Mouse (Mus musculus): ENCODE measurements around the gene Adam19. TPM values are rescaled to one million over a fixed set of nuclear protein-coding genes. Genes with fewer than 3 reads are reported as not detected.

The Adam19 gene
- polyA plus RNA-seq, 1 experiment from 2014 or later: 18.5 TPM

GRCm38 (mm10) chr11:46126317-46126716 lies 70.5 kb downstream of the Adam19 start:
- 90% methylated on average over 7 of the region's 7 CpGs for WGBS
- no peak for ATAC-seq (ENCODE audit: insufficient number of reproducible peaks, insufficient read depth, low FRiP score, low TSS enrichment)
- H3K4me2 ChIP-seq (replicated peaks): no peak overlapping the region
- peaks cover 28% of the 10 kb centered on the region for H3K36me3 ChIP-seq
- no peak overlapping the region for H3K27ac ChIP-seq
- no peak overlapping the region for H3K4me3 ChIP-seq
- H3K9ac ChIP-seq: no peak overlapping the region
- no peaks in the 10 kb centered on the region for H3K27me3 ChIP-seq
- H3K9me3 ChIP-seq: no peaks in the 10 kb centered on the region
- no peaks in the 10 kb centered on the region for H3K4me1 ChIP-seq

GRCm38 (mm10) chr11:46126827-46127410 lies 71.1 kb downstream of the Adam19 start:
- no peaks in the 10 kb centered on the region for H3K9me3 ChIP-seq
- no peaks in the 10 kb centered on the region for H3K4me1 ChIP-seq
- no peak for ATAC-seq (ENCODE audit: insufficient number of reproducible peaks, insufficient read depth, low FRiP score, low TSS enrichment)
- no peak overlapping the region for H3K27ac ChIP-seq
- no peak overlapping the region for H3K9ac ChIP-seq
- 92% methylated on average over 11 of the region's 11 CpGs for WGBS
- peaks cover 22% of the 10 kb centered on the region for H3K36me3 ChIP-seq
- no peak overlapping the region for H3K4me3 ChIP-seq
- H3K27me3 ChIP-seq: no peaks in the 10 kb centered on the region
- no peak overlapping the region for H3K4me2 ChIP-seq (replicated peaks)

- Histone ChIP-seq H3K4me3 (no peak overlapping the region), H3K4me1 (no peaks in the 10 kb centered on the region), H3K27me3 (no peaks in the 10 kb centered on the region), H3K4me2 (replicated peaks) (no peak overlapping the region), H3K36me3 (peaks cover 21% of the 10 kb centered on the region), H3K9ac (no peak overlapping the region), H3K27ac (no peak overlapping the region), H3K9me3 (no peaks in the 10 kb centered on the region)
- 79% methylated on average over 15 of the region's 15 CpGs for WGBS
- no peak for ATAC-seq (ENCODE audit: insufficient number of reproducible peaks, insufficient read depth, low FRiP score, low TSS enrichment)
Measured at GRCm38 (mm10) chr11:46127621-46128547, 72.1 kb downstream of the Adam19 start.

GRCm38 (mm10) chr11:46128548-46128945 lies 72.8 kb downstream of the Adam19 start:
- Histone ChIP-seq H3K36me3 (peaks cover 21% of the 10 kb centered on the region), H3K9ac (no peak overlapping the region), H3K27ac (no peak overlapping the region), H3K4me3 (no peak overlapping the region), H3K9me3 (no peaks in the 10 kb centered on the region), H3K4me2 (replicated peaks) (no peak overlapping the region), H3K27me3 (no peaks in the 10 kb centered on the region), H3K4me1 (no peaks in the 10 kb centered on the region)
- 66% methylated on average over 9 of the region's 9 CpGs for WGBS
- ATAC-seq (ENCODE audit: insufficient number of reproducible peaks, insufficient read depth, low FRiP score, low TSS enrichment): no peak

GRCm38 (mm10) chr11:46131022-46131986 lies 75.5 kb downstream of the Adam19 start:
- WGBS: 95% methylated on average over 17 of the region's 17 CpGs
- Histone ChIP-seq H3K4me1 (no peaks in the 10 kb centered on the region), H3K4me2 (replicated peaks) (no peak overlapping the region), H3K27me3 (no peaks in the 10 kb centered on the region), H3K27ac (no peak overlapping the region), H3K9ac (no peak overlapping the region), H3K4me3 (no peak overlapping the region), H3K36me3 (peaks cover 26% of the 10 kb centered on the region), H3K9me3 (no peaks in the 10 kb centered on the region)
- no peak for ATAC-seq (ENCODE audit: insufficient number of reproducible peaks, insufficient read depth, low FRiP score, low TSS enrichment)

- Histone ChIP-seq H3K27ac (no peak overlapping the region), H3K4me2 (replicated peaks) (no peak overlapping the region), H3K9me3 (no peaks in the 10 kb centered on the region), H3K4me3 (no peak overlapping the region), H3K9ac (no peak overlapping the region), H3K27me3 (no peaks in the 10 kb centered on the region), H3K4me1 (no peaks in the 10 kb centered on the region), H3K36me3 (peaks cover 43% of the 10 kb centered on the region)
- 82% methylated on average over 2 of the region's 2 CpGs for WGBS
- ATAC-seq (ENCODE audit: insufficient number of reproducible peaks, insufficient read depth, low FRiP score, low TSS enrichment): no peak
Measured at GRCm38 (mm10) chr11:46134899-46135298, 79.1 kb downstream of the Adam19 start.

GRCm38 (mm10) chr11:46143342-46143741 lies 87.5 kb downstream of the Adam19 start:
- Histone ChIP-seq H3K9me3 (no peaks in the 10 kb centered on the region), H3K4me1 (no peaks in the 10 kb centered on the region), H3K4me2 (replicated peaks) (no peak overlapping the region), H3K9ac (no peak overlapping the region), H3K4me3 (no peak overlapping the region), H3K27me3 (no peaks in the 10 kb centered on the region), H3K27ac (no peak overlapping the region), H3K36me3 (peaks cover 62% of the 10 kb centered on the region)
- WGBS: 92% methylated on average over 6 of the region's 6 CpGs
- no peak for ATAC-seq (ENCODE audit: insufficient number of reproducible peaks, insufficient read depth, low FRiP score, low TSS enrichment)

GRCm38 (mm10) chr11:46145163-46145875 lies 89.5 kb downstream of the Adam19 start:
- Histone ChIP-seq H3K27ac (no peak overlapping the region), H3K4me2 (replicated peaks) (no peak overlapping the region), H3K36me3 (peaks cover 44% of the 10 kb centered on the region), H3K9ac (no peak overlapping the region), H3K4me3 (no peak overlapping the region), H3K4me1 (no peaks in the 10 kb centered on the region), H3K9me3 (no peaks in the 10 kb centered on the region), H3K27me3 (no peaks in the 10 kb centered on the region)
- WGBS: 88% methylated on average over 11 of the region's 11 CpGs
- ATAC-seq (ENCODE audit: insufficient number of reproducible peaks, insufficient read depth, low FRiP score, low TSS enrichment): no peak

- Histone ChIP-seq H3K4me2 (replicated peaks) (no peak overlapping the region), H3K27me3 (no peaks in the 10 kb centered on the region), H3K9me3 (no peaks in the 10 kb centered on the region), H3K4me1 (no peaks in the 10 kb centered on the region), H3K4me3 (no peak overlapping the region), H3K27ac (no peak overlapping the region), H3K9ac (no peak overlapping the region), H3K36me3 (peaks cover 31% of the 10 kb centered on the region)
- WGBS: 93% methylated on average over 5 of the region's 5 CpGs
- no peak for ATAC-seq (ENCODE audit: insufficient number of reproducible peaks, insufficient read depth, low FRiP score, low TSS enrichment)
Measured at GRCm38 (mm10) chr11:46146619-46147018, 90.8 kb downstream of the Adam19 start.

GRCm38 (mm10) chr11:46156945-46157344 lies 101.2 kb downstream of the Adam19 start:
- 89% methylated on average over 8 of the region's 8 CpGs for WGBS
- ATAC-seq (ENCODE audit: insufficient number of reproducible peaks, insufficient read depth, low FRiP score, low TSS enrichment): no peak
- Histone ChIP-seq H3K9me3 (no peaks in the 10 kb centered on the region), H3K4me2 (replicated peaks) (no peak overlapping the region), H3K36me3 (no peaks in the 10 kb centered on the region), H3K4me1 (no peaks in the 10 kb centered on the region), H3K9ac (no peak overlapping the region), H3K27me3 (no peaks in the 10 kb centered on the region), H3K4me3 (no peak overlapping the region), H3K27ac (no peak overlapping the region)

GRCm38 (mm10) chr11:46157462-46157861 lies 101.7 kb downstream of the Adam19 start:
- no peak for ATAC-seq (ENCODE audit: insufficient number of reproducible peaks, insufficient read depth, low FRiP score, low TSS enrichment)
- Histone ChIP-seq H3K9me3 (no peaks in the 10 kb centered on the region), H3K4me2 (replicated peaks) (no peak overlapping the region), H3K36me3 (no peaks in the 10 kb centered on the region), H3K27ac (no peak overlapping the region), H3K27me3 (no peaks in the 10 kb centered on the region), H3K4me1 (no peaks in the 10 kb centered on the region), H3K4me3 (no peak overlapping the region), H3K9ac (no peak overlapping the region)
